Mouse (Mus musculus): ENCODE measurements around the gene Aanat. TPM values are rescaled to one million over a fixed set of nuclear protein-coding genes. Genes with fewer than 3 reads are reported as not detected.

Gene Aanat
- polyA plus RNA-seq, 1 experiment from 2014 or later = not detected

DNA sequence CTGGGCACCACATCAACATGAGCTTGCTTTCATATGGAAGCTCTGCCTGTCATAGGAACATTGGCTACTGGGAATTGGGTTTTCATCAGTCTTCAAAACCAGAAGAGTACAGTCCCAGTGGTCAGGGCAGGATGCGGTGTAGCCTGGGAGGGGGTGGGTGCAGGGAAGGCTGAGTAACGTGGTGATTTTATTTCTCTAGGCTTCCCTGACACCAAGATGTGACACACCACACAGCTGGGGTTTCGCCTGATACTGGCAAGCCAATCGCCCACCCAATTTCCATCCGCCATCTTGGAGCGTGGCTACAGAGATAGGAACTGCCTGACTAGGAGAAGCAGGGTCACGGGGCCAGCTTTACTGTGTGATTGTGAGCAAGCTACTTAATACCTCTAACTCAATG is 32.4 kb downstream of the Aanat start:
- ATAC-seq = no peak
- Histone ChIP-seq H3K4me2 (replicated peaks; ENCODE audit: low read depth) (no peak overlapping the region), H3K4me1 (replicated peaks; ENCODE audit: control insufficient read depth, insufficient read depth, low read length) (peaks cover 36% of the 10 kb centered on the region), H3K27ac (ENCODE audit: low read depth, low read length) (no peak overlapping the region), H3K9me3 (ENCODE audit: control insufficient read depth) (no peaks in the 10 kb centered on the region), H3K36me3 (ENCODE audit: control insufficient read depth, insufficient read depth) (no peaks in the 10 kb centered on the region), H3K4me3 (ENCODE audit: low read depth, low read length) (no peak overlapping the region), H3K9ac (ENCODE audit: low read depth, low read length) (no peak overlapping the region), H3K27me3 (replicated peaks; ENCODE audit: control insufficient read depth, insufficient read depth, low read length) (no peaks in the 10 kb centered on the region)
- TF ChIP-seq CTCF (IDR thresholded peaks at IDR 0.05; ENCODE audit: low read depth) = no peak
- WGBS = 95% methylated on average over 7 of the region's 7 CpGs

DNA sequence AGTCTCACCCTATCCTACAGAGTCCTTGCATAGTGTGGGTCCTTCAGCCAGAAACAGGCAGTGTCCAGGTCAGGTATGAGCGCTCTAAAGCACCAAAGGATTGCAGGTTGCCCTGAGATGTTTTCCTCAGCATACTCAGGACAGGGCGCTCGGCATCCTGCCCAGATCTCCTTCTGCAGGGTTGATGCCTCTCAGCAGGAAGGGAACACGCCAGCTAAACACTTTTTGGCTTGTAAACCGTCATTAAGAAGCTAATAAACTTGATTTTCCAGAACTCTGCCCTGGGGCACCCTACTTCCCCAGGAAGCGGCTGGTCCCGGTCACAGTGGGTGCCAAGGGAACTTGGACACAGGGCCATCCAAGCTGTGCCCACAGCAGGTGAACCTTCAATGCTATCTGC is 32.9 kb downstream of the Aanat start:
- H3K4me2 ChIP-seq (replicated peaks; ENCODE audit: low read depth) = no peak overlapping the region
- no peak overlapping the region for H3K27ac ChIP-seq (ENCODE audit: low read depth, low read length)
- ATAC-seq = no peak
- no peak overlapping the region for H3K4me3 ChIP-seq (ENCODE audit: low read depth, low read length)
- H3K27me3 ChIP-seq (replicated peaks; ENCODE audit: control insufficient read depth, insufficient read depth, low read length) = no peaks in the 10 kb centered on the region
- 66% methylated on average over 7 of the region's 7 CpGs for WGBS
- TF ChIP-seq CTCF (IDR thresholded peaks at IDR 0.05; ENCODE audit: low read depth) = no peak
- no peaks in the 10 kb centered on the region for H3K36me3 ChIP-seq (ENCODE audit: control insufficient read depth, insufficient read depth)
- peaks cover 36% of the 10 kb centered on the region for H3K4me1 ChIP-seq (replicated peaks; ENCODE audit: control insufficient read depth, insufficient read depth, low read length)
- no peaks in the 10 kb centered on the region for H3K9me3 ChIP-seq (ENCODE audit: control insufficient read depth)
- H3K9ac ChIP-seq (ENCODE audit: low read depth, low read length) = no peak overlapping the region

GRCm38 (mm10) chr11:116619561-116619960 is 33.3 kb downstream of the Aanat start:
- no peak for ATAC-seq
- Histone ChIP-seq H3K4me3 (ENCODE audit: low read depth, low read length) (no peak overlapping the region), H3K27ac (ENCODE audit: low read depth, low read length) (no peak overlapping the region), H3K4me1 (replicated peaks; ENCODE audit: control insufficient read depth, insufficient read depth, low read length) (peaks cover 35% of the 10 kb centered on the region), H3K9ac (ENCODE audit: low read depth, low read length) (no peak overlapping the region), H3K27me3 (replicated peaks; ENCODE audit: control insufficient read depth, insufficient read depth, low read length) (no peaks in the 10 kb centered on the region), H3K36me3 (ENCODE audit: control insufficient read depth, insufficient read depth) (no peaks in the 10 kb centered on the region), H3K4me2 (replicated peaks; ENCODE audit: low read depth) (no peak overlapping the region), H3K9me3 (ENCODE audit: control insufficient read depth) (no peaks in the 10 kb centered on the region)
- TF ChIP-seq CTCF (IDR thresholded peaks at IDR 0.05; ENCODE audit: low read depth) = no peak
- WGBS = 51% methylated on average over 8 of the region's 8 CpGs

DNA sequence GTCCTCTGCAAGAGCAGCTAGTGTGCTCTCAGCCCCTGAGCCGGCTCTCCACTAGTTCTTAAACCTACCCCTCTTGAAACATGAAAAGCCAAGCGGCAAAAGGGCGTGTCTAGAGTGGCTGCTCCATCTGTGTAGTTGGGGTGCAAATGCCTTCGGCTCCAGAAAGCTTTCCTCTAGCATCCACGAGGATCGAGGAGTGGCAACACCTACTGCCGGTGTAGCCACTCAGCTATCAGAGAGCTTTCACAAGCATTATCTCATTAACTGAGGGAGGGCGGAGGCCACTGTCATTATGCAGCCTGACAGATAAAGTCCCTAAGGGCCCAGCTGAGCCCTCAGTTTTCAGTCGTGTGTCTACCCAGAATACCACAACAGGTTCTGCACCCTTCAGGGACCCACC is 33.8 kb downstream of the Aanat start:
- Histone ChIP-seq H3K27me3 (replicated peaks; ENCODE audit: control insufficient read depth, insufficient read depth, low read length) (no peaks in the 10 kb centered on the region), H3K9me3 (ENCODE audit: control insufficient read depth) (no peaks in the 10 kb centered on the region), H3K9ac (ENCODE audit: low read depth, low read length) (0 out of 2 replicates have a peak overlapping the region, but pooled peaks have one; percentile 13), H3K4me1 (replicated peaks; ENCODE audit: control insufficient read depth, insufficient read depth, low read length) (peaks cover 30% of the 10 kb centered on the region), H3K27ac (ENCODE audit: low read depth, low read length) (0 out of 2 replicates have a peak overlapping the region, but pooled peaks have one; percentile 0), H3K4me2 (replicated peaks; ENCODE audit: low read depth) (peak overlapping the region; percentile 21; the same call in 1 of the 2 replicates), H3K4me3 (ENCODE audit: low read depth, low read length) (no peak overlapping the region), H3K36me3 (ENCODE audit: control insufficient read depth, insufficient read depth) (no peaks in the 10 kb centered on the region)
- 25% methylated on average over 9 of the region's 9 CpGs for WGBS
- ATAC-seq = no peak
- TF ChIP-seq CTCF (IDR thresholded peaks at IDR 0.05; ENCODE audit: low read depth) = no peak

DNA sequence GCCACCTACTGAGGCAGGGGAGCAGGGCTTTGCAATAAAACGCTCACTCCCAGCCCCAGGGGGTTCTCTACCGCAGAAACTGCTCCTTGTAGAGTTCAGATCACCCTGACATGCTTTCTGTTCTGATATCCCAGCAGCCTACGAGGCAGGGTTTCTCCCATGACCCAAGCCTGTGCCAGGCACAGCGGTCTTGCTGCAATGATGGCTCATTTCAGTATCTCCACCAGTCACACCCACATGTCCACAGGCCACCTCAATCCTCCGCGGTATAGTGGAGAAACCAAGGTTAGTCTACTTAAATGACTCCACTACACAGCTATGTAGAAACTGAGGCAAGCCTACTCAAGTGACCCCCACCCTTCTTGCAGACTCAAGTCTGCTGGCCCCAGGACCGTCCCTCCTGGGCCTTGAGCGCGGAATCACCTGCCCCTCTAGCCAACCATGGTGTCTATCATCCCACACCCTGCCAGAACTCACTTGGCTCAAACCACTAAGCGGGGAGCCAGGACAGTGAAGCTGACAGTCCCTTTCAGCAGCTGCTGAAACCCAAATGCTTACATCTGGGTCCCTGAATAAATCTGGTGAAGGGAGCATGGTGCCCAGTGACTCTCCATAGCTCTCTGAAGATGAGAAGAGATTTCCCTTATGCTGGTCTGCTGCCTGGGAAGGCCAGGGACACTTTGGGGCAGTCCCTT is 34.5 kb downstream of the Aanat start:
- 0 out of 2 replicates have a peak overlapping the region, but pooled peaks have one; percentile 13 for H3K9ac ChIP-seq (ENCODE audit: low read depth, low read length)
- WGBS = 68% methylated on average over 10 of the region's 10 CpGs
- H3K4me1 ChIP-seq (replicated peaks; ENCODE audit: control insufficient read depth, insufficient read depth, low read length) = peaks cover 30% of the 10 kb centered on the region
- TF ChIP-seq CTCF (IDR thresholded peaks at IDR 0.05; ENCODE audit: low read depth) = no peak
- H3K36me3 ChIP-seq (ENCODE audit: control insufficient read depth, insufficient read depth) = no peaks in the 10 kb centered on the region
- H3K4me2 ChIP-seq (replicated peaks; ENCODE audit: low read depth) = peak overlapping the region; percentile 21
- H3K4me3 ChIP-seq (ENCODE audit: low read depth, low read length) = no peak overlapping the region
- peak overlapping the region; percentile 0; the same call in 1 of the 2 replicates for H3K27ac ChIP-seq (ENCODE audit: low read depth, low read length)
- no peaks in the 10 kb centered on the region for H3K9me3 ChIP-seq (ENCODE audit: control insufficient read depth)
- ATAC-seq = no peak
- no peaks in the 10 kb centered on the region for H3K27me3 ChIP-seq (replicated peaks; ENCODE audit: control insufficient read depth, insufficient read depth, low read length)

- TF ChIP-seq CTCF (IDR thresholded peaks at IDR 0.05; ENCODE audit: low read depth) = no peak
- WGBS = 54% methylated on average over 6 of the region's 6 CpGs
- Histone ChIP-seq H3K27me3 (replicated peaks; ENCODE audit: control insufficient read depth, insufficient read depth, low read length) (no peaks in the 10 kb centered on the region), H3K36me3 (ENCODE audit: control insufficient read depth, insufficient read depth) (no peaks in the 10 kb centered on the region), H3K9me3 (ENCODE audit: control insufficient read depth) (no peaks in the 10 kb centered on the region), H3K4me3 (ENCODE audit: low read depth, low read length) (no peak overlapping the region), H3K9ac (ENCODE audit: low read depth, low read length) (no peak overlapping the region), H3K4me1 (replicated peaks; ENCODE audit: control insufficient read depth, insufficient read depth, low read length) (peaks cover 26% of the 10 kb centered on the region), H3K27ac (ENCODE audit: low read depth, low read length) (no peak overlapping the region), H3K4me2 (replicated peaks; ENCODE audit: low read depth) (peak overlapping the region; percentile 4; the same call in 1 of the 2 replicates)
- ATAC-seq = peak; percentile 13
These were observed 35.0 kb downstream of the Aanat start for GRCm38 (mm10) chr11:116621258-116621704.
